Comparison of ENCODE assay signal across 8 mouse cellular contexts in genomic region chr1:167285320-167285355, GRCm38 (mm10). TPM values are rescaled to one million over a fixed set of nuclear protein-coding genes. Genes with fewer than 3 reads are reported as not detected.
DNase-seq lines count a peak whose midpoint lies in the region; ATAC-seq and TF ChIP-seq lines count a peak whose summit lies in the region.

Uck2 (minus strand) TSS chr1:167285320.

- 0% methylated on average over 2 of the region's 2 CpGs for WGBS in kidney, adult 2 months
- 0% methylated on average over 2 of the region's 2 CpGs for WGBS in intestine, embryonic 14.5 days

- no peak for TF ChIP-seq POLR2A in kidney, adult 2 months (IDR thresholded peaks at IDR 0.05; ENCODE audit: low read depth, low read length)

- peak within 1 kb of the TSS; percentile 85 for H3K9ac ChIP-seq in intestine, embryonic 14.5 days (ENCODE audit: low read length)

- H3K4me2 ChIP-seq in intestine, embryonic 14.5 days (ENCODE audit: low read length), result peak within 1 kb of the TSS; percentile 77

- no peaks in the 10 kb centered on the region for H3K9me3 ChIP-seq in intestine, embryonic 14.5 days (ENCODE audit: control insufficient read depth, low read length)

- H3K4me3 ChIP-seq in kidney, adult 2 months (ENCODE audit: insufficient read depth, low read depth, low read length), result peak within 1 kb of the TSS; percentile 97
- peak within 1 kb of the TSS; percentile 64 for H3K4me3 ChIP-seq in intestine, embryonic 14.5 days (ENCODE audit: low read depth, low read length)

- no peaks in the 10 kb centered on the region for H3K36me3 ChIP-seq in kidney, adult 2 months (ENCODE audit: control insufficient read depth, insufficient read depth, low read length)
- H3K36me3 ChIP-seq in intestine, embryonic 14.5 days (ENCODE audit: control insufficient read depth, insufficient read depth, low read length), result no peaks in the 10 kb centered on the region

- ATAC-seq in intestine, embryonic 14.5 days (replicated peaks; ENCODE audit: low FRiP score, low TSS enrichment, low read depth), result no peak
- no peak for ATAC-seq in megakaryocyte progenitor cell, adult 5-6 weeks (replicated peaks; ENCODE audit: poor library complexity)

- TF ChIP-seq CTCF in kidney, adult 2 months (conservative IDR thresholded peaks at IDR 0.05; ENCODE audit: insufficient read depth, insufficient read length, low read depth, low read length), result no peak

- H3K27ac ChIP-seq in kidney, adult 2 months (ENCODE audit: insufficient read depth, low read depth, low read length), result 0 out of 2 replicates have a peak within 1 kb of the TSS, but pooled peaks have one; percentile 26
- peak within 1 kb of the TSS; percentile 88 for H3K27ac ChIP-seq in intestine, embryonic 14.5 days (ENCODE audit: low read depth)

- H3K27me3 ChIP-seq in kidney, adult 2 months (replicated peaks; ENCODE audit: control insufficient read depth, insufficient read depth, low read length), result no peaks in the 10 kb centered on the region; the same call in 1 of the 2 replicates
- H3K27me3 ChIP-seq in intestine, embryonic 14.5 days (replicated peaks; ENCODE audit: control insufficient read depth, insufficient read depth, low read length), result peaks cover 9% of the 10 kb centered on the region; the same call in 1 of the 2 replicates

- no peak for DNase-seq in kidney, adult 2 months
- no peak for DNase-seq in kidney, adult 8-10 months
- DNase-seq in adrenal gland, postnatal 14 days, result no peak
- DNase-seq in gastrocnemius, postnatal 10 days, result no peak
- no peak for DNase-seq in intestine, embryonic 14.5 days (ENCODE audit: low spot score)
- no peak for DNase-seq in embryo, embryonic 10.5 days (ENCODE audit: low spot score)
- no peak for DNase-seq in right cerebral cortex, postnatal 14 days

- H3K4me1 ChIP-seq in kidney, adult 2 months (ENCODE audit: control insufficient read depth, insufficient read depth, low read length), result 0 out of 2 replicates have a peak, but pooled peaks cover 4% of the 10 kb centered on the region
- H3K4me1 ChIP-seq in intestine, embryonic 14.5 days (replicated peaks; ENCODE audit: control insufficient read depth, insufficient read depth, low read length), result peaks cover 23% of the 10 kb centered on the region

RNA-seq across cellular contexts. Expression of gene Uck2, which starts in this region (rescaled TPM):
- polyA plus RNA-seq in kidney, adult 2 months (2012; rRNA removed), result 12.8 and 17.5 TPM in 2 replicates
- 65.8 and 74.6 TPM in 2 replicates for total RNA-seq in adrenal gland, postnatal 14 days (2021)
- total RNA-seq in gastrocnemius, postnatal 10 days (2021), result 10 to 100 TPM; 25.1 to 32.1 TPM
- polyA plus RNA-seq in intestine, embryonic 14.5 days (2014; fragmentation: Nextera tagmentation; extraction: Ambion mirVana), result 47.3 and 53.0 TPM in 2 replicates
- 228 and 234 TPM in 2 replicates for total RNA-seq in megakaryocyte progenitor cell, adult 5-6 weeks (2015)
- 234 and 288 TPM in 2 replicates for total RNA-seq in megakaryocyte progenitor cell, adult 5-6 weeks (2017)
